Comparison of ENCODE assay signal across 16 mouse cellular contexts in genomic region chr4:138709944-138710343, GRCm38 (mm10). TPM values are rescaled to one million over a fixed set of nuclear protein-coding genes. Genes with fewer than 3 reads are reported as not detected.
DNase-seq lines count a peak whose midpoint lies in the region; ATAC-seq lines count a peak whose summit lies in the region.
"Had no signal": no experiment of that assay in that cellular context is flagged by ENCODE, and none has a peak within 500 bp of the region (broad histone marks: within the 10 kb centered on the region; RNA-seq: fewer than 3 reads in every experiment).

No protein-coding gene starts in this region.

- 62% methylated on average over 7 of the region's 7 CpGs for WGBS in hindbrain, embryonic 13.5 days
- WGBS in hindbrain, embryonic 11.5 days = 77% methylated on average over 7 of the region's 7 CpGs
- 69% methylated on average over 7 of the region's 7 CpGs for WGBS in midbrain, embryonic 13.5 days

- H3K27ac ChIP-seq in hindbrain, embryonic 13.5 days = peak overlapping the region; percentile 76
- no peak overlapping the region for H3K27ac ChIP-seq in hindbrain, embryonic 11.5 days (ENCODE audit: low read depth, low read length)
- H3K27ac ChIP-seq in midbrain, embryonic 13.5 days = peak overlapping the region; percentile 35; the same call in 1 of the 2 replicates
- H3K27ac ChIP-seq: heart, embryonic 13.5 days; lung, embryonic 15.5 days had no signal

- H3K9ac ChIP-seq in hindbrain, embryonic 13.5 days = no peak overlapping the region
- H3K9ac ChIP-seq in hindbrain, embryonic 11.5 days (ENCODE audit: low read depth, low read length) = no peak overlapping the region
- no peak overlapping the region for H3K9ac ChIP-seq in midbrain, embryonic 13.5 days (replicated peaks)
- H3K9ac ChIP-seq: heart, embryonic 13.5 days; lung, embryonic 15.5 days had no signal

- H3K36me3 ChIP-seq in hindbrain, embryonic 13.5 days = no peaks in the 10 kb centered on the region
- H3K36me3 ChIP-seq in hindbrain, embryonic 11.5 days (ENCODE audit: control insufficient read depth, insufficient read depth, low read length) = no peaks in the 10 kb centered on the region
- H3K36me3 ChIP-seq in midbrain, embryonic 13.5 days = no peaks in the 10 kb centered on the region
- H3K36me3 ChIP-seq: heart, embryonic 13.5 days; lung, embryonic 15.5 days had no signal

- no peak overlapping the region for H3K4me3 ChIP-seq in hindbrain, embryonic 13.5 days
- no peak overlapping the region for H3K4me3 ChIP-seq in hindbrain, embryonic 11.5 days (ENCODE audit: low read depth, low read length)
- no peak overlapping the region for H3K4me3 ChIP-seq in midbrain, embryonic 13.5 days (replicated peaks)
- H3K4me3 ChIP-seq: heart, embryonic 13.5 days; lung, embryonic 15.5 days had no signal

- H3K27me3 ChIP-seq in hindbrain, embryonic 13.5 days = no peaks in the 10 kb centered on the region
- no peaks in the 10 kb centered on the region for H3K27me3 ChIP-seq in hindbrain, embryonic 11.5 days (ENCODE audit: control insufficient read depth, insufficient read depth, low read length)
- H3K27me3 ChIP-seq in midbrain, embryonic 13.5 days = 0 out of 2 replicates have a peak, but pooled peaks cover 4% of the 10 kb centered on the region

- H3K9me3 ChIP-seq in hindbrain, embryonic 13.5 days = no peaks in the 10 kb centered on the region
- H3K9me3 ChIP-seq in hindbrain, embryonic 11.5 days (ENCODE audit: control insufficient read depth, low read length) = no peaks in the 10 kb centered on the region
- H3K9me3 ChIP-seq in midbrain, embryonic 13.5 days = no peaks in the 10 kb centered on the region
- H3K9me3 ChIP-seq: heart, embryonic 13.5 days; lung, embryonic 15.5 days had no signal

- no peak for ATAC-seq in hindbrain, embryonic 13.5 days (ENCODE audit: low FRiP score)
- no peak for ATAC-seq in hindbrain, embryonic 11.5 days (ENCODE audit: low FRiP score)
- no peak for ATAC-seq in midbrain, embryonic 13.5 days

- H3K4me2 ChIP-seq in hindbrain, embryonic 13.5 days = no peak overlapping the region
- no peak overlapping the region for H3K4me2 ChIP-seq in hindbrain, embryonic 11.5 days (replicated peaks; ENCODE audit: low read depth, low read length)
- no peak overlapping the region for H3K4me2 ChIP-seq in midbrain, embryonic 13.5 days (replicated peaks)
- H3K4me2 ChIP-seq: heart, embryonic 13.5 days; lung, embryonic 15.5 days had no signal

- no peak for DNase-seq in hindbrain, embryonic 11.5 days (ENCODE audit: low spot score)
- DNase-seq in Muller cell, postnatal 12 days (ENCODE audit: inconsistent ontology term) = peak; percentile 11
- peak; percentile 69 for DNase-seq in cerebellum, adult 9-10 months
- no peak for DNase-seq in right cerebral cortex, postnatal 36 days (ENCODE audit: low spot score in 2 of 2)
- no peak for DNase-seq in right cerebral cortex, adult 18-20 months
- no peak for DNase-seq in right cerebral cortex, adult 2 months (ENCODE audit: low spot score in 2 of 2)
- DNase-seq: adrenal gland, postnatal 14 days; kidney, adult 2 months; kidney, postnatal 36 days had no signal

- H3K4me1 ChIP-seq in hindbrain, embryonic 13.5 days (replicated peaks) = peaks cover 16% of the 10 kb centered on the region
- H3K4me1 ChIP-seq in hindbrain, embryonic 11.5 days (replicated peaks; ENCODE audit: control insufficient read depth, insufficient read depth, low read length) = no peaks in the 10 kb centered on the region
- 0 out of 2 replicates have a peak, but pooled peaks cover 6% of the 10 kb centered on the region for H3K4me1 ChIP-seq in midbrain, embryonic 13.5 days (replicated peaks)
- H3K4me1 ChIP-seq: heart, embryonic 13.5 days; lung, embryonic 15.5 days had no signal

RNA-seq across cellular contexts. Expression of gene Pla2g2c, which starts 14.6 kb away (rescaled TPM):
- 0.44 and 0.91 TPM in 2 replicates for polyA plus RNA-seq in hindbrain, embryonic 13.5 days (2015; fragmentation: Nextera tagmentation; extraction: Ambion mirVana)
- polyA plus RNA-seq in hindbrain, embryonic 11.5 days (2014; fragmentation: Nextera tagmentation; extraction: Ambion mirVana) = 0.48 and 0.68 TPM in 2 replicates
- 0.66 and 0.73 TPM in 2 replicates for polyA plus RNA-seq in midbrain, embryonic 13.5 days (2015; fragmentation: Nextera tagmentation; extraction: Ambion mirVana)
- polyA plus RNA-seq: C2C12; liver, adult 2 months had no signal

RNA-seq across cellular contexts. Expression of gene Ubxn10, which starts 27.0 kb away (rescaled TPM):
- 3.8 and 4.1 TPM in 2 replicates for polyA plus RNA-seq in hindbrain, embryonic 13.5 days (2015; fragmentation: Nextera tagmentation; extraction: Ambion mirVana)
- polyA plus RNA-seq in hindbrain, embryonic 11.5 days (2014; fragmentation: Nextera tagmentation; extraction: Ambion mirVana) = 2.8 and 4.3 TPM in 2 replicates
- polyA plus RNA-seq in midbrain, embryonic 13.5 days (2015; fragmentation: Nextera tagmentation; extraction: Ambion mirVana) = 2.5 and 3.1 TPM in 2 replicates
- polyA plus RNA-seq: C2C12 had no signal

RNA-seq across cellular contexts. Expression of gene Pla2g2f, which starts 47.5 kb away (rescaled TPM):
- 0.06 and 0.13 TPM in 2 replicates for polyA plus RNA-seq in hindbrain, embryonic 13.5 days (2015; fragmentation: Nextera tagmentation; extraction: Ambion mirVana)
- polyA plus RNA-seq in hindbrain, embryonic 11.5 days (2014; fragmentation: Nextera tagmentation; extraction: Ambion mirVana) = 0.12 TPM in 1 of 2 replicates, not detected in the other
- 0.16 TPM in 1 of 2 replicates, not detected in the other for polyA plus RNA-seq in midbrain, embryonic 13.5 days (2015; fragmentation: Nextera tagmentation; extraction: Ambion mirVana)
- polyA plus RNA-seq: C2C12; embryonic facial prominence, embryonic 11.5 days; heart, embryonic 13.5 days; kidney, adult 2 months; liver, adult 2 months; lung, embryonic 15.5 days had no signal

Comparison
In these comparisons a context has a peak if more than half of its experiments do, and no peak if none do; other contexts are left out.
1. DNase-seq: peak in Muller cell, postnatal 12 days (single experiment) and cerebellum, adult 9-10 months (single experiment); none in hindbrain, embryonic 11.5 days (single experiment), right cerebral cortex, postnatal 36 days (0 of 2), right cerebral cortex, adult 18-20 months (single experiment) and right cerebral cortex, adult 2 months (0 of 2).